Mouse (Mus musculus): Measurements from ENCODE around the gene Epn2.
A peak's percentile ranks its signal among the peaks of the same experiment; 100 is the strongest.

Gene Epn2

DNA sequence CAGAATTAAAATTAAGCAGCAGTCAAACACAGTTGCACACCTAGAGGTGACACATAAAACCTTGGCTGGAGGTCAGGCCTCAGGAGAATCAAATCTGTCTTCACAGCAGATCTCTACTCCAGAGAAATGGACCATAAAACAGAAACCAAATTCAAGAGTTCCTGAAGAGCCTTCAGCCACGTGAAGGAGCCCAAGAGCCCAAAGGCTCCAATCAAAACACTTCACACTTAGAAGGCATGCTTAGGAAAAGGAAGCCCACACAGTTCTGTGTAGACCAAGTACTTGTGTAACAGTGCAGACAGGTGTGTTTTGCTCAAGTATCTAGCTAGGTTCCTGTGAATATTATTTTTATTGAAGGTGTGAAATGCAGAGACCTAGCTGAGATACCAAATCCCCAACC, 44.0 kb downstream of the Epn2 start:
- DNase-seq: no peak

DNA sequence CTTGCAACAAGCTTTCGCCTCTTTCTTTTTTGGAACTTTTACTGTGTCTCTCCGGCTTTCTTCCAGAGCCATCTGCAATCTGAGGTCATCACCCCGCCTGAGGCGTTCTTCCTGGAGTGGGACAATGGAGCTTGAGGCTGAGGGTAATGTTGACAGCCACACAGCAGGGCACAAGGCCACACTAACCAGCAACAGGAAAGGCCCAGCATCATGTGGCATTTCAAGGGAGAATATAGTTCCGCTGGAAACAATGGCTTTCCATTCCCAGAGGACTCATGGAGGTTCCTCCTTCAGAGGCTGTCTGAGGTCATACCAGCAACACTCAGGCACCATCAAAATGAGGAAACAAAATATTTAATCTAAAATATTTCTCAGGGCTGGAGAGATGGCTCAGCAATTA, 45.9 kb downstream of the Epn2 start:
- no peak for DNase-seq

DNA sequence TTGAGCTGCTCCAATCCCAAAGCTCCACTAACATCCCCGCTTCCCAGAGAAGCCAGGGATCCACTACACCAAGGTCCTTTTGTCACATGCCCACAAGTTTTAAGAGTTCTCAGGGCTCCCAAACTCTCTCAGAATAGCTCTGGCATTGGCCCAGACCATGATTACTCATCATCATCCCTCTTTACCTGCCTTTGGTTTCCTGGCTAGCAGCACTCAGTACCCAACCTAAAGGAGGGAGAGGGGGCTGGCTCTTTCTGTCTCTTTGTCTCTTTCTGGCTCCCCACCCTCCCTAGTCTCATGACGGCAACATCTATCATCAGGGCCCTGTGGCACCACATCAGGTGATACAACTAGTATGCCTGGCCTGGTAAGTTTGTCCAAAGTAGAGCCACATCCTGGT, 46.7 kb downstream of the Epn2 start:
- no peak for DNase-seq

DNA sequence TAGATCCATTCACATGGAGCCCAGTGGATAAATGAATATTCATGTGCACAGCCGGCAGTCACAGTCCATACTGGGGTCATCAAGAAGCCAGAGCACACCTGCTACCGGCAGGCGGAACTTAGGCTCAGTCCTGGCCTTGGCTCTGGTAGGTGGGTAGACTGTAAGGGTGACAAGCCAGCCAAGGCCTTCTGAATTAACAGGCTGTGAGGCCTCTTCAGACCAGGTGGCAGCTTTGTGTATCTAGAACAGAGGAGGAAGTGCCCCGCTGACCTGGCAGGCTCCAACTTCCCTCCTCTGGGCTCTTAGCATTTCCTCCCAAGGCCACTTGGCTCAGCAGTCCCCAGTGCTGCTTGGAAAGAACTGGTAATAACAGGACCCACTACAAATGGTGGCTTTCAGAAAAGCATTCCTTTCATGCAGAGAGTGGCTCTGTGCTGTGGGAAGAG, 50.2 kb downstream of the Epn2 start:
- peak; percentile 32 for DNase-seq

DNA sequence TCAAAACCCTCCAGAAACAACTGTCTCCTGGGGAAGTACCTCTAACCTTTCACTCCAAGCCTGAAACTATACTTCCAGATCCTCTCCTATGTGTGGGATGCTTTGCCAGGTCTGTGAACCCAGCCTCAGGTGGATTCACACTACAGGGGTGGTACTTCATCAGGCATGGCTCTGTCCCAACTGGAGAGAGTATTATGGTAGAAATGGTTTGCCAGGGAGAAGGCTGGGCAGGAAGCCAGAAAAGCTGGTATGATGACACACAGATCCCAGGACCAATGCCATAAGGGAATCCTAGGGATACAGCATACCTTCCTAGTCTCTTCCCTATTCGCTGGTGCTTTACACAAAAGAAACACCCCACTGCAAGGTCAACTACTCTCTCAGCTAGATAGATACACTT, 52.6 kb downstream of the Epn2 start:
- no peak for DNase-seq

DNA sequence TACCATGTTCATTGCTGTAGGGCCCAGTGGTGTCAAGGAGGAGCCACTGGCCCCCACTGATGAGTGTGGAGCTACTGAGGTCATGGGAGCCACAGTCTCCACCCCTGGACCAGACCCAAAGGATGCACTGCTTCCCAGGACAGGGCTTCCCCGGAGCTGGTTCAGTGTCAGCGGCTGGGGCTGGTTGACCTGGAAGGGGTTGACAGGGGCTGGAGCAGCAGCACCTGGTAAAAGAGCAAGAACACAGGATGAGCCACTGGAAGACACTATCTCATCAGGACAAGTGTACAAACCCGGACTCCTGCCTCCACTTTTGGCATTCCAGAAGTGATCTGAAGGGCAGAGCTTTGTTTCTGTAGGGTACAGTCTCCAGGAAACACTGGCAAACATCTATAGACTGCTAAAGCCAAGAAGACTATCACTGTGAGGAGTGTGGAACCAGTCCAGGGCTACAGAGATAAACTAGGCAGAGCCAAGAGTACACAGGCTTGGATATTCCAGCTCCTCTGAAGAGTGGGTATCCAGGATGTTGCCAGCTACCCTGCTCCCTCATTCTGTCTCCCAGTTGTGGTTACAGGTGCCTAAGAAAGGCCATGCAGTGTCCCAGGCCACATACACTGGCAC, 59.9 kb downstream of the Epn2 start:
- DNase-seq: no peak

DNA sequence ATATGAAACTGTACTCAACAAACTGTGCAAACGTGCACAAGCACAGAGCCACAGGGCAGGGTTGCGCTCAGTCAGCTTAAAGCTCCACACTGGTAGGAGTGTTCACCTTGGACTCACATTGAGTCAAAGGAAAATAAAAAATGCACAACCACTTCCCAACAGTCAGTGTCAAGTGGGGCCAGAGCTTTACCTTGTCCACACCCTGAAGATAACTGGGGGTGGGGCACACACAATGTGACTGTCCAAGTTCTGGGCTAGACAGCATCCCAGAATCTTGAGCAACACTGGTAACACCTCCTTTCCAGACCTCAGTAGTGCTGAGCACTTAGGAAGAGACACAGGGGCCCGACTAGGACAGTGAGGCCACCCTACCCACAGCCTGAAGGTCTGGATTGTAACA, 60.6 kb downstream of the Epn2 start:
- no peak for DNase-seq

DNA sequence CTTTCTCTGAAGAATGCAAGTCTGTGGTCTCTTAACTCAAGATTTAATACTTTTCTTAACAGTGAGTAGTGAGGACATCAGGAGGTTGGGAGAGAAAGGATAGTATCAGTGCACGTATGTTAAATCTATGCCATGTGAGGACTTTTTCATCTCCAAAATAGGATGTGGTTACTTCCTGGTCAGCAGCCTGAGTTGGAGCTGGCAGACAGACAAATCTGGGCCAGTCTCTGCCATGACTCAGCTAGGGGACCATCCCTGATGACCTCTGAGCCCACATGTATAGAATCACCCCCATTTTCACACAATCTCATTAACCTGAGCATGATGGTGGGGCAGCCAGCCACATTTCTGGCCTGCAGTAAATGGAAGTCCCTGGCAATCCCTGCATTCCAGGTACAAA, 61.5 kb downstream of the Epn2 start:
- DNase-seq: no peak

DNA sequence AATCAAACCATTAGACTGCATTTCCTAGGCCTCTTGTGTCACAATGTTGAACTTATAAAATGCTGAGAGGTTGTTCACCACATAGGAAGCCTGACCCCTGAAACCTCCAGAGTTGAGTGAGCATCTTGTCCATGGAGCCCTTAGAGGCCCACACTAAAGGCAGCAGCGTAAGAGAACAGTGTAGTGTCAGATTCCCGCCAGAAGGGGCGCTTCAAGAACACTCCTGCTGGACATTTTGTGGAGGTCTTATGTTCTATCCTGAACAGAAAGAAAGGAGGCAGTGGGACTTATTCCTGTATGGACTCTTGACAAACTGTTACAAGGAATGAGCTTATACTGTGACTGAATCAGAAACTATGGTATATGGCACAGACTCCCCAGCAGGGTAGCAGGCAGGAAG, 64.5 kb downstream of the Epn2 start:
- no peak for DNase-seq

DNA sequence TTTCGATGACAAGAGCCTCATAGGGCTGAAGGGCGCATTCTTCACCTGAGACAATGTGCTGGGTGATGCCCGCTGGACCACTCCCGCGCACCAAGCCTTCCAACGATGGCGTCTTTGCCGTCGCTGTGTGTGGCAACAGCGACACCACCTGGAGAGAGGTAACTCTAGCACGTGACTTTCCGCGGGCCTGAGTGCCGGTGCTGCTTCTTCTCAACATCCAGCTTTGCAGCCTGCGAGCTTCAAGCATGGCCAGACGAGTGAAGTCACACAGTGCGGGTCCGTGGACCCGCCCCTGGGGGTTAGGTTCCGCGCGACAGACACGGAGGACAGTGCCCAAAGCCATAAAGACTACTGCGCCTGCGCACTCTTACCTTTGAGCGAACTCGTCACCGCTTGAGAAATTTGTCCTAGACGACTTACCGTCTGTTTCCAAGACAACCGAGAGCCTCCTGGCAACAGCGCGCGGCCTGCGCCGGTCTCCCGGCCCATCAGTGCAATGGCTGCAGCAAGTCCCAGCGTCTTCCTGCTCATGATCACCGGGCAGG, 74.7 kb downstream of the Epn2 start, which contains the start of gene B9d1:
B9d1 (plus strand) TSS at position 432 of the 545 bp plus-strand sequence.
- peak; percentile 96 for DNase-seq

DNA sequence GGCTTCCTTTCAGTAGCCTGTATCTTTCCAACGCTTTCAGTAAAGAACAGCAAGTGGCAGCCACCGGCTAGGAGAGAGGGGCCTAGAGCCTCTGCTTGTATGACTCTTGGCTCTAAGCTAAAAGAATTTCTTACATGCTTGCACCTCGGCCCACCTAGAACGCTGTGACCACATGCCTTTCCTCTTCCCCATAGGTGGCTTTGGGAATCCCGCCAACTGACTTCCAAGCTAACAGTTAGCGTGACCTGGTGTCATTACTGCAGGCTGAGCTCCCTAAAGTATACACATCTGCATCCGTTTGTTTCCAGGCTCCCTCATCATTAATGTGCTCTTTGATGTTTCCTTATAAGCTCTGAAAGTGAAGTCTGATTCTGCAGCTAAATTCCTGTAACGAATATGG, 75.6 kb downstream of the Epn2 start:
- DNase-seq: no peak

DNA sequence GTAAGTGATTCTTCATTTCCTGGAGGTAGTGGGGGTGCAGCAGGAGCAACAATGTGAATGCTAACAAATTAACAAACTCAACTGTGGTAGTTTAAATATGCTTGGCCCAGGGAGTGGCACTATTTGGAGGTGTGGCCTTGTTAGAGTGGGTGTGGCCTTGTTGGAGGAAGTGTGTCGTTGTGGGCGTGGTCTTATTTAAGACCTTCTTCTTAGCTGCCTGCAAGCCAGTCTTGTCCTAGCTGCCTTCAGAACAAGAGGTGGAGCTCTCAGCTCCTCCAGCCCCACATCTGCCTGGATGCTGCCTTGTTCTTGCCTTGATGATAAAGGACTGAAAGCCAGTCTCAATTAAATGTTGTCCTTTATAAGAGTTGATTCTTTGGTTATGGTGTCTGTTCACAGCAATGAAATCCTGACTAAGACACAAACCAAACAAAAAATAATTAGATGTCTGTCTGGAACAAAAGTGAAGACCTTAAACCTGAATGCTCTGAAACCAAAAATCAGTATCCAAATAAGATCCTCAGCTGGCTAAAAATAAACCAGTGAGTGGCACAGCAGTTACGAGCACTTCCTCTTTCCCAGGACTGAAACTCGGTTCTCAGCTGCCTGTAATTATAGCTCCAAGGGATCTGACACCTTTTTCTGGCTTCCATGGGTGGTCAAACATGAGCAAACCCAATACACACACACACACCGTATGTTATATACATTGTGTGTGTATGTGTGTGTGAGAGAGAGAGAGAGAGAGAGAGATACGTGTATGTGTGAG, 80.6 kb downstream of the Epn2 start:
- DNase-seq: no peak

DNA sequence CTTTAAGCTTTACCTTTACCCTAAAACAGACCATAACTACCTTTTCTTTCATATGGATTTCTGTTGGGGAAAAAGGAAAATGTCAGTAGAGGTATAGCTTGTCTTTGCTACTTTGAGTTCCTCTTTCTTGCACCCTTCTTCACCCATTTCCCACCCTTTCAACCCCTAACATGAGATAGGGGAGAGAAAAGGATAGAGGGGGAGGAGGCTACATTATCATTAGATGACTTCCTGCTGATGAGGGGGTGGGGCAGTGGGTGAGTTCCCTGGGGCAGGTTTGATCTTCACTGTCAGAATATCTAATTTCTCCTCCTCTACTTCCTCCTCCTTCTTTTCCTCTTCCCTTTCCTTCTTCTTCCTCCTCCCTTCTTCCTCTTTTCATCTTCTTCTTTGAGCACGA, 82.0 kb downstream of the Epn2 start:
- DNase-seq: no peak

DNA sequence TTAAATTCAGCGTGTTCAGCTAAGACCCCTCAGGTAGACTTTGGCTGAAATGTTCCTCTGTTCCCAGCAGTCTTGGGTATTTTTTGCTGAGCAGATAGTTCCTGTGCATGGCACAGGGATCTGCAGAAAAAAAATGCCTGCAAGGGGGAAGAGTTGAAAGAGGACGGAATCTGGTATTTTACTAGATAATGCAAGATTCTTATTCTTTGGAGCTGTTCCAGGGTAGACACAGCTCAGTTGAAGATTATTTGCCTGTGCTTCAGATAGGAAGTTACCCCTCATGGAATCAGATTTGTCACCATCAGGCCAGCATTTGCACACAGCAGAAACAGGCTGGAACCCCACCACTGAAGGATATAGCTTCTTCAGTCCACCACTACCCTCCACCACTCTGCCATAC, 84.0 kb downstream of the Epn2 start:
- DNase-seq: no peak

DNA sequence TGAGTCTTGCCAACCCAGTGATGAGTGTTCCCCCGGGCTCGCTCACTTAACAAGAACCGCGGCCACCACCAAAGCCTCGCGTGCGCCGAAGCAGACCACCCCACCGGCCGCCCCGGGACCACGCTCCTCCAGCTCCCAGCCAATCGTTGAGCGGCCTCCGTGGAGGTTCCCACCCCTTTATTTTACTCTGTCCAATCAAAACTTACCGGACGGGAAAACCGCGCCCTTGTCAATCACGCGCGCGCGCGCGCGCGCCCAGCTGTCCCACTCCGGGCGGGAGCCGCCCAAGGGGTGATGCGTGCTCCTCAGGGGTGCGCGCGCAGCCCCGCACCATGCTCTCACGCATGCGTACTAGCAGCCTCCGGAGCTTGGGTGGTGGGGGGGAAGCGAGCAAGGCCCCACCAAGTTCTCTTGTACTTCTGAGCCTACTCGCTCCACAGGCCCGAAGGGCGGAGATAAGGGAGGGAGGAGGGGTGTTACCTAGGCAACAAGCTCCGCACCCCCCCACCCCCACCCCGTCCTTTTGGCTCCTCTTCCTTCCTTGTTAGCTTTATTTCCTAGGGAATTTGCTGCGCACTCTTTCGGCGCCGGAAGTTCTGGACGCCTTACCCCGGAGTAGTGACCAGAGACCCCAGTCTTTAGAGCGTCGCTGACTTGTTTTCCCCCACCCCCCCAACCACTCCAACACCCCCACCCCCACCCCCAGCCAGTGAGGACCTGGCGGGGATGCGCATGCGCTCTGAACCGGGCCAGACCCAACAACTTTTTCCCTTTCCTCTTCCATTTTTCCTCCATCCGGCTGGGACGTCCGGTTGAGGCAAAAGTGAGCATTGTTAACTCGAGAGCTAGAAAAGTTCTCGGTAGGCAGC, 85.1 kb downstream of the Epn2 start, which contains the start of gene Mapk7:
Mapk7 (minus strand) TSS at position 278 of the 869 bp plus-strand sequence.
- DNase-seq: peak; percentile 96

DNA sequence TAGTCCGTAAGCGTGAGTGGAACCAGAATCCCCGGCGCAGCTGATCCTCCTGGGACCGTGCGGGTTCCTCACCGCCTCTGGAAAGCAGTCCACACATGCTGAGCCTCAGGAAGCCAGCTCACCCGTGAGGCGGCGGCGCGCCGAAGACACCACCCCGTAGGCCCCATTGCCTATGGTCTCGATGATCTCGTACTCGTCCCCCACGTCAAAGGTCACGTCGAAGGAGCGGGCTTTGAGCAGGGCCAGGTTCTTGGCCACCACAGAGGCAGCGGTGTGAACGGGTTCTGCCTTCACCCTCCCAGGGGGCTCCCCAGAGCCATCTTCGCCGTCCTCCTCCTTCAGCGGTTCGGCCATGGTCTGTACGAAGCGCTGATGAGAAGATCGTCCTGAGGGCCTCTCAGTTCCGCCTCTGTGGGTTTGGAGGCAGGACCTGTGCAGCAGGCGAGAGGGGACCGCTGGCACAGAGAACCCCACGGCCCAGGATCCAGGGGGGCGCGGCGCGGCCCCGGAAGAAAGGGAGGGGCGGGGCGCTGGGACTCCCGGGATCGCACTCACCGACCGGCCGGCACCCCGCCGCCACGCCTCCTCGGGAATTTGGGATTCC, 85.9 kb downstream of the Epn2 start:
- peak; percentile 54 for DNase-seq

DNA sequence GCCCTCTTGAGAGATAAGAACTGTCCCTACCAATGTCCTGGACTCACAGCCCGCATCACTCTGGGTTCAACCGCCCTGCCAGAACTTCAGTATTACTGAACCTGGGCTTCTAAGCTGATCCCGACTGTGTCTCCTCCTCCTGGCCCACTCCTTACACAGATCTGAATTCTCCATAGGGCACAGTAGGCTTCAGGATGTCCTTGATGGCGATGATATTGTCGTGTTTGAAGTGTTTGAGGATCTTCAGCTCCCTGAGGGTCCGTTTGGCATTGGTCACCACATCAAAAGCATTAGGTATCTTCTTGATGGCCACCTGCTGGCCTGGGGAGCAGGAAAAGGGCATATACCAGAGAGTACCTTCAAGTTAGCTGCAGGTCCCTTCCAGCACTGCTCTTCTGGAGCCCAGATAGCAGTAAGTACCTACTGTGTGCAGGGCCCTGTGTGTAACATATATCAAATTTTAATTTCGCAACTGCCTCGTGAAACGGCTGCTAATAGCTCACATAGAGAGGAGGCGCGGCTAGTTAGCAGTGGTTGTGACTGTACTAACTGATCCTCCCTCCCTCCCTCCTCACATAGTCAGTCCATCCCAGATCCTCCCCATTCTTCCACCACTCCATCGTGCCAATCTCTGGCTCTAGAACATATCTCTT, 86.6 kb downstream of the Epn2 start:
- DNase-seq: no peak

DNA sequence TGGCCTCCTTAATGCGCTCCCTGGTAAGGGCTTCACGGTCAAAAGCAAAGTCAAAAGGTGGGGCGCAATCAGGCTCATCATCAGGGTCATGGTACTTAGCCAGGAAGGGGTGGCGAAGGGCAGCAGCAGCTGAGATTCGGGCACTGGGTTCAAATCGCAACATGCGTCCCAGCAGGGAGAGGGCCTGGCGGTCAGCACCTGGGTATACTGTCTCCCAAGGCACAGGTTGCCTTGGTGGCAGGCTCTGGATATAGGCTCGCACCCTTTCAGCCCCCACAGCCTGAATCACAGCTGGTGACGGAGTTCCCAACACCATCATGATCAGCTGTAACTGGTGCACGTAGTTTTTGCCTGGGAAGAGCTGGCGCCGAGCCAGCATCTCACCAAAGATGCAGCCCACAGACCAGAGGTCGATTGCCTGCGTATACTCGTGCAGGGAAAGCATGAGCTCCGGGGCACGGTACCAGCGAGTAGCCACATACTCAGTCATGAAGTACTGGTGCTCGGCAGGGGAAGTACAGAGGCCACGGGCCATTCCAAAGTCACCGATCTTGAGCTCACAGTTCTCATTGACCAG, 88.5 kb downstream of the Epn2 start:
- no peak for DNase-seq

DNA sequence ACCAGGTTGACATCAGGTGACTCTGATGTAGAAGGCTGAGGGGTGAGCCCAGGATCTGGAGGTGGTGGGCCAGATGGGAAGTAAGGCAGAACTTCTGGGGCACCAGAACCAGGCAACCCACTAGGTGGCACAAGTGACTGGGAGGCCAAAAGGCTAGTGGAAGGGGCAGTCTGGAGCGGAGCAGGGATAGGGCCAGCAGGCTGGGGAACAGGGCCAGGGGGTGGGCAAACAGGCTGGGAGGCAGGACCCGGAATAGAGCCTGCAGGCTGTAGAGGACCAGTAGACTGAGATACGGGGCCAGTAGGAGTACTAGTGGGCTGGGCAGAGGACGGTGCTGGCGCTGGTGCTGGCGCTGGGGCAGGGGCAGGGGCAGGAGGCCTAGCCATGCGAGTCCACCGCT, 89.6 kb downstream of the Epn2 start:
- DNase-seq: no peak

DNA sequence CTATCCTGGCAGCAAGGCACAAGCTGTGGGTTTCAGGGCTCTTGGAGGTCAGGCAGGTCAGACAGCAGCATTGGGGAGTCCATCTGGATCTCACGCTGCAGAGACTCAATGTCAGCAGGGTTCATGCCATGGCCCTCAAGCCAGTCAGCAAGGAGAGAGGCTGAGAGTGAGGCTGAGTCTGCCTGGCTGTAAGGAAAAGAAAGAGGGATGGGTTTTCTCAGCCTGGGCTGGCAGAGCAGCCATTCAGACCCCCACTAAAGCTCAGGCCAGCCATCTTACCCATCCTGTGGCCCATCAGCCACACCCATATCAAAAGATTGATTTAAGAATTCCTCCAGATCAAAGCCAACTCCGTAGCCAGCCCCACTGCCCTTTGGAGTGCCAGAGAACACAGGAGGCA, 90.4 kb downstream of the Epn2 start:
- no peak for DNase-seq

DNA sequence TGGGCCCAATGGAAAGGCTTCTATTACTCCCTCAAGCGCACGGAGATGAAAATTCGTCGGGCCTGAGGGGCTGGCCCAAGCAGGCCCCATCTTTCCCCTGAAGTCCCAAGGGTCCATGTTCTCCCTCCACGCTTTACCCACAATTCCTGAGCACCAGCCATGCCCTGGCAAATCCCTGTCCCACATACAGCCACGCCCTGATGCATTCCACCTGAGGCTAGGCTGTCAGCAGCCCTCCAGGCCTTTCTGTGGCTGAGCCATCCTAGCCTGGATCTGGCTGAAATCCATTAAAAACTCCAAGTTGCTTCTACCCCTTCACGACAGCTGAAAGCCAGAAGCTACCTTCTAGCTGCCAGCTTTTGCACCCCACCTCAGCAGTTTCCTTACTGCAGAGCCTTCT, 91.6 kb downstream of the Epn2 start:
- DNase-seq: no peak

DNA sequence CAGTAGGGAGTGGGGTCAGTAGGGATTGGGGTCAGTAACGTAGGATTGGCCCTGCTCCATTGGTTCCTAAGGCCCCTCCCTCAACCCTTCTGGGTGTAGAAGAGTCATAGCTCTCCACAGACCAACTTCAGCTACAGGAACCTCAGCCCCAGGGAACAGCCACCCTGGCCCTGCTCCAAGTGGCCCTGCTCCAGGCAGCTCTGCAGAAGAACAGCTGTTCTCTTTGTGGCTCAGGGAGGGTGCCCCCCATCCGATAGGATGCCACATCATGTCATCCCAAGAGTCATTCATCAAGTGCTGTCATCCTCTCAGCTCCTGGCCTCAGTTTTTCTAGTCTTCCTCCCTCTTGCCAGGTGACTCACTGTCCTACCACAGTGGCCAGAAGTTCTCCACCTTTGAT, 92.1 kb downstream of the Epn2 start:
- DNase-seq: no peak

Data from right cerebral cortex, postnatal 25 days (tissue).